Mouse (Mus musculus) neural tube, embryonic 12.5 days (tissue): ENCODE data around the gene Ltb4r2. TPM values are rescaled to one million over a fixed set of nuclear protein-coding genes. Genes with fewer than 3 reads are reported as not detected.

ENCODE experiments used
- ATAC-seq: fragments of 200-750 bp; cut with Nextera tagmentation; 2 replicates; pipeline ENCODE4 v1.8.0; 2017; ENCODE audit warnings: low read depth, mild to moderate bottlenecking, moderate TSS enrichment, moderate library complexity; ENCODE audit not compliant: low FRiP score
- H3K27ac ChIP-seq: fragments of 300-500 bp; sonication (generic); 2 replicates; pipeline ENCODE4 v1.5.1; 2016
- H3K27me3 ChIP-seq: fragments of 300-500 bp; sonication (generic); replicated peaks from 2 replicates; pipeline ENCODE4 v1.6.1; 2016; ENCODE audit warnings: mild to moderate bottlenecking
- H3K36me3 ChIP-seq: fragments of 300-500 bp; sonication (generic); 2 replicates; pipeline ENCODE4 v1.6.1; 2016; ENCODE audit warnings: mild to moderate bottlenecking
- H3K4me1 ChIP-seq: fragments of 300-500 bp; sonication (generic); 2 replicates; pipeline ENCODE4 v1.6.1; 2016
- H3K4me2 ChIP-seq: fragments of 300-500 bp; sonication (generic); replicated peaks from 2 replicates; pipeline ENCODE4 v1.6.1; 2016; ENCODE audit warnings: mild to moderate bottlenecking
- H3K4me3 ChIP-seq: fragments of 300-500 bp; sonication (generic); 2 replicates; pipeline ENCODE4 v1.5.1; 2016
- H3K9ac ChIP-seq: fragments of 300-500 bp; sonication (generic); 2 replicates; pipeline ENCODE4 v1.6.1; 2016; ENCODE audit warnings: mild to moderate bottlenecking
- H3K9me3 ChIP-seq: fragments of 300-500 bp; sonication (generic); 2 replicates; pipeline ENCODE4 v1.6.1; 2016; ENCODE audit warnings: mild to moderate bottlenecking
- WGBS: fragments of 180-500 bp; shearing (Covaris S2); methylation state at CpG from one replicate; pipeline ENCODE4 v1.1.7; 2016; 5-methylcytosine and 5-hydroxymethylcytosine counted together
- polyA plus RNA-seq: library from polyadenylated mRNA; unstranded; fragments of >200 nt; fragmentation: Nextera tagmentation; extraction: Ambion mirVana; gene quantifications from 2 replicates; pipeline ENCODE4 v1.2.1, GENCODE M21; 2016

Gene Ltb4r2
- polyA plus RNA-seq, 1 experiment from 2014 or later = 0.37 TPM

DNA sequence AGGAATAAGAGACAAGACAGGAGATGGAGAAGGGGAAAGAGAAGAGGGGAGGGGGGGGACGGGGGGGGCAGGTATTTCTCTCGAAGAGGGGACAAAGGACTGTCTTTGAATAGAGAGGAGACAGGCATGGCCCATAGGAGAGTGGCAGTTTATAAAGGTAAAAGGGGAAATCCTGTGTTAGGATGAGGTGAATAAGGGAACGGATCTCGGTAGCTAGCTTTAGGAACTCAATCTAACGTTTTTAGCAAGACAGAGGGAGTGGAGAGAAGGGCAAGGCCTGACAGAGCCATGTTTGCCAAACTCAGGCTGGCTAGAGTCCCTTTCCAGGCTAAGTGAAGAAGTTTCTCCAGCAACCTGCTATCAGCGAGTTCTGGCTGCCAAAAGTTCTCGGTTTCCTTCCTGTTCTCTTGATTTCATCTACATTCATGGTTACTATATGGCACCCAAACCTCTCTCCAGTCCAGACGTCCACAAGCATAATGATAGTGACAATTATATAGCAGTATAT lies 38.7 kb upstream of the Ltb4r2 start:
- ATAC-seq = peak; percentile 26
- 49% methylated on average over 8 of the region's 8 CpGs for WGBS
- peak overlapping the region; percentile 73 for H3K4me2 ChIP-seq

DNA sequence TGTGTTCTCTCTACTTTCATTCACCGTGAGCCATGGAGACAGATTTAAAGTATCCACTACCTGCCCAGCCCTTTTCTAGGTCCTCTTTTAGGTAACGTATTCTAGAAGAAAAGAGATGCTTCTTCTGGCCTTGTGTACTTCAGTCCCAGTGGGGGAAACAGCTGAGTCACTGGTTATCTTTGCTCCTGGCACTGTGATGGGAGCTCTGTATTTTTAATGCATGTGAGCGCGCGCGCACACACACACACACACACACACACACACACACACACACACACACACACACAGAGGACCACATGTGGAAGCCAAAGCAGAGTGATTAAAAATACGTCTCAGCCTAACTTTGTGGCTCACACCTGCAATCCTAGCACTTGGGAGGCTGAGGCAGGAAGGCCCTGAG lies 37.8 kb upstream of the Ltb4r2 start:
- WGBS = 95% methylated on average over 7 of the region's 7 CpGs

More for the DNA sequence above, 38.7 kb upstream of the Ltb4r2 start:
- no peak overlapping the region for H3K27ac ChIP-seq
- H3K4me1 ChIP-seq = 0 out of 2 replicates have a peak, but pooled peaks cover 4% of the 10 kb centered on the region
- H3K9me3 ChIP-seq = no peaks in the 10 kb centered on the region
- peak overlapping the region; percentile 74 for H3K9ac ChIP-seq
- H3K36me3 ChIP-seq = peaks cover 25% of the 10 kb centered on the region
- H3K4me3 ChIP-seq = peak overlapping the region; percentile 80
- no peaks in the 10 kb centered on the region for H3K27me3 ChIP-seq

DNA sequence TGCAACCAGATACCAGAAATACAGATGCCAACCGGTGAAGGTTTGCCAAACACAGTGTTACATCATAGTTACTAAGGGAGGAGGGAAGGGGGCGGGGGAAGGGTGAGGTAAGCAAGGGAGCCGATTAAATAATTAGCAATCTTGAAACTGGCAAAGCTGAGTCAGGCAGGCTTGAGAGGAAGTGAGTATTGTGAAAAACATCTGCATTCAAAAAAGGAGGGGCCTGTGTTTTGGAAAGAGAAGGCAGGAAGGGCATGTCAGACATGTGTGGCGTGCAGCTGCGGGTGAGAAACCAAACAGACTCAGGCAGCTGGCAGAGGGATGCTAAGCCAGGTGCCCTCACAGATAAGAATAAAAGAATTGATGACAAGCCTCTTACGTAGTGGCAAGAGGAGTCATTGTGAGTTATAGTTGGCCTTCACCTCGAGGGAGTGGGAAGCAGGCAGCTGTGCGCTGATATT lies 36.8 kb upstream of the Ltb4r2 start:
- no peaks in the 10 kb centered on the region for H3K27me3 ChIP-seq
- H3K4me1 ChIP-seq = 0 out of 2 replicates have a peak, but pooled peaks cover 4% of the 10 kb centered on the region
- H3K4me2 ChIP-seq = no peak overlapping the region
- no peak overlapping the region for H3K4me3 ChIP-seq
- H3K36me3 ChIP-seq = peaks cover 7% of the 10 kb centered on the region
- H3K27ac ChIP-seq = no peak overlapping the region
- no peak for ATAC-seq
- H3K9ac ChIP-seq = no peak overlapping the region
- no peaks in the 10 kb centered on the region for H3K9me3 ChIP-seq
- 71% methylated on average over 8 of the region's 8 CpGs for WGBS

More for the DNA sequence above, 37.8 kb upstream of the Ltb4r2 start:
- Histone ChIP-seq H3K36me3 (peaks cover 17% of the 10 kb centered on the region), H3K27me3 (no peaks in the 10 kb centered on the region), H3K4me1 (0 out of 2 replicates have a peak, but pooled peaks cover 4% of the 10 kb centered on the region), H3K4me2 (no peak overlapping the region), H3K4me3 (no peak overlapping the region), H3K9me3 (no peaks in the 10 kb centered on the region), H3K9ac (no peak overlapping the region), H3K27ac (no peak overlapping the region)
- no peak for ATAC-seq

DNA sequence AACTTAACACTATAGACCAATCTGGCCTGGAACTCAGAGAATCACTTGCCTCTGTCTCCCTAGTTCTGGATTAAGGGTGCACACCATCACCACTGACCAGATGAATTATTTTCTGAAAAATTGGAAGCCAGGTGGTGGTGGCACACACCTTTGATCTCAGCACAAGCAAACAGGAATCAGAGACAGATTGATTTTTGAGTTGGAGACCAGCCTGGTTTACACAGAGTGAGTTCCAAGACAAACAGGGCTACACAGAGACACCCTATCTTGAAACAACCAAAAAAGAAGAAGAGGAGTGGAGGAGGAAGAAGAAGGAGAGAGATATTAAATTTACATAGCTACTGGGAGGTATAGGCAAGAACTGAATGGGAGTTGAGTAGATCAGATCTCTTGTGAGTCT lies 35.0 kb upstream of the Ltb4r2 start:
- Histone ChIP-seq H3K27me3 (no peaks in the 10 kb centered on the region), H3K36me3 (no peaks in the 10 kb centered on the region), H3K4me2 (no peak overlapping the region), H3K27ac (no peak overlapping the region), H3K9me3 (no peaks in the 10 kb centered on the region), H3K9ac (no peak overlapping the region), H3K4me1 (0 out of 2 replicates have a peak, but pooled peaks cover 4% of the 10 kb centered on the region), H3K4me3 (no peak overlapping the region)
- ATAC-seq = no peak

GRCm38 (mm10) chr14:55727889-55728685 lies 33.1 kb upstream of the Ltb4r2 start:
- WGBS = 72% methylated on average over 8 of the region's 8 CpGs
- Histone ChIP-seq H3K4me2 (no peak overlapping the region), H3K4me1 (no peaks in the 10 kb centered on the region), H3K9ac (no peak overlapping the region), H3K9me3 (no peaks in the 10 kb centered on the region), H3K36me3 (no peaks in the 10 kb centered on the region), H3K27me3 (no peaks in the 10 kb centered on the region), H3K4me3 (no peak overlapping the region), H3K27ac (no peak overlapping the region)
- no peak for ATAC-seq

DNA sequence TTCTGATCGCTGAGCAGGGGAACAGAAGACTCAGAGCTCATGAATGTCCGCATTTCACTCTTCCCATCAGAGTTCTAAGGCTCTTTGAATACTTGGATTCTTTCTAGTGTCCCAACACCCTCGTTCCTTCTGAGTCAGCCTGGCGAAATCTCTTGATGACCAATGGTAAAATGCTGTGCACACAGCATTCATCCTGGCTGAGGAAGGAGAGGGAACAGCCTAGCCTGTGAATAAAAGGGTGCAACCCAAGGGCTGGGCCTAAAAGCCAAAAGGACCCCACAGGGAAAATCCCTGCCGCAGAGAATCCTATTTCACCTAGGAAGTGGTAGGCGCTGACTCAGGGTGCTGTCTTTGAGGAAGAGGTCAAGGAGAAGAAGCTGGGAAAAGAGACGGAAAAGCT lies 31.1 kb upstream of the Ltb4r2 start:
- no peak for ATAC-seq
- Histone ChIP-seq H3K4me1 (no peaks in the 10 kb centered on the region), H3K4me2 (no peak overlapping the region), H3K27ac (no peak overlapping the region), H3K9ac (no peak overlapping the region), H3K9me3 (no peaks in the 10 kb centered on the region), H3K36me3 (no peaks in the 10 kb centered on the region), H3K27me3 (no peaks in the 10 kb centered on the region), H3K4me3 (no peak overlapping the region)
- WGBS = 76% methylated on average over 7 of the region's 7 CpGs

DNA sequence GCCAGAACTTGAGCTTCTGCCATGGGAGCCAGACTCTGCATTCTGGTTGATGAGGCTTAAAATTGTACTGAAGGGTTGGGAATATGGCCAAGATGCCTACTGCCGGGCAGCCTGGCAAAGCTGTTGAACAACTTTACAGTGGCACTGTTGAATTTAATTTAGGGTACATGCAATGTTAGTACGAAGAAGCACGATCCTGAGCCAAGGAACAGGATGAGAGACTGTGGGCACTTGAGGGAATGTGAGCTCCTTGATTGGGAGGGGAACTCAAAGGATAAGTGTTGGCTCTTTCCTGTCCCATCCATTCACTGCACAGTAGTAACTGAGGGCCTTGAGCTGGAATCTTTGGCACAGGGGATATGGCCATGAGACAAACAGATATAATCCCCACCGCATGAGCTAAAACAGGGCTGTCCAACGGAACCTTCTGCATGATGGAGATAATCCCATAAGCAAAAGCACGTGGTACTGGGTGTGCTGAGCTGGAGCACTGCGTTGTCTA lies 30.6 kb upstream of the Ltb4r2 start:
- Histone ChIP-seq H3K4me1 (no peaks in the 10 kb centered on the region), H3K36me3 (no peaks in the 10 kb centered on the region)
- ATAC-seq = no peak

GRCm38 (mm10) chr14:55733889-55734288 lies 27.3 kb upstream of the Ltb4r2 start:
- WGBS = 79% methylated on average over 10 of the region's 10 CpGs
- Histone ChIP-seq H3K27me3 (no peaks in the 10 kb centered on the region), H3K9ac (no peak overlapping the region), H3K4me1 (no peaks in the 10 kb centered on the region), H3K36me3 (peaks cover 7% of the 10 kb centered on the region), H3K4me3 (no peak overlapping the region), H3K9me3 (no peaks in the 10 kb centered on the region), H3K27ac (no peak overlapping the region), H3K4me2 (no peak overlapping the region)
- no peak for ATAC-seq

More for the DNA sequence above, 30.6 kb upstream of the Ltb4r2 start:
- Histone ChIP-seq H3K9me3 (no peaks in the 10 kb centered on the region), H3K27ac (no peak overlapping the region), H3K27me3 (no peaks in the 10 kb centered on the region), H3K4me2 (no peak overlapping the region), H3K9ac (no peak overlapping the region), H3K4me3 (no peak overlapping the region)
- 80% methylated on average over 7 of the region's 7 CpGs for WGBS

DNA sequence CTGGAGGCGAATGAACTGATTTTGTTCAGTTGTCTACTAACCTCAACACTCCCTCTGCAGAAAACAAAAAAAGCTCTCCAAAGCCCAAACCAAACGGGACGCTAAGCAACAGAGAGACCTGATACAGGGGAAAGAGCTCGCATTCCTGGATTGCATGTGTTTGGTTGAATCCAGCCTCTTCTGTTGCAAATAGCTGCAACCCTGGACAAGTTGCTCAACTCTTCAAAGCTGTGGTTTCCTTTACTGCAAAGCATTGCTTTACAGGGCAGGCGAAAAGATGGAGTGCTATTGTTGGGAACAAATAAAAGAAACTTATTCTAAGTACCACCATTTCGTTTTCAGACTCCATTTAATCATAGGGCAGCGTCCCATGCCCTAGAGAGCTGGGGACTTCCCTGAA lies 26.4 kb upstream of the Ltb4r2 start:
- WGBS = 77% methylated on average over 7 of the region's 7 CpGs

DNA sequence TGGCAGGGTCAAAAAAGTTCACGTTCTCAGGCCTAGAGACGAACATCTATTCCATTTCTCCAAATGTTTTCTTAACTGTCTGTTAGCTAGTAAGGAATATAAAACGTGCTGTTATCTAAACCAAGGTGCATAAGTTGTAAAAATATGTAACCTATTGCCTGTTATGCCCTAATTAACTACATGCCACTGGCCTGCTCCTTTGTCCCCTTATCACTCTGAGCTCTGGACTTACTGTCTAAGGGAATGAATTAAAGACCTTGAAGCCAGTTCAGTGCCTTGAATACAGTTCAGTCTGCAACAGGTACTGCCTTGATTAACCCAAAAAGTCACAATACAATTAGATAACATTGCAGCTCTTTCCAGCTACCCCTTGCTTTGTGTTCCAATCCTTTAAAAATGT lies 25.9 kb upstream of the Ltb4r2 start:
- no peaks in the 10 kb centered on the region for H3K9me3 ChIP-seq
- 77% methylated on average over 3 of the region's 3 CpGs for WGBS
- ATAC-seq = no peak

More for the DNA sequence above, 26.4 kb upstream of the Ltb4r2 start:
- Histone ChIP-seq H3K27ac (no peak overlapping the region), H3K4me1 (no peaks in the 10 kb centered on the region), H3K36me3 (peaks cover 15% of the 10 kb centered on the region), H3K4me3 (no peak overlapping the region), H3K9me3 (no peaks in the 10 kb centered on the region), H3K27me3 (no peaks in the 10 kb centered on the region), H3K9ac (no peak overlapping the region), H3K4me2 (no peak overlapping the region)
- ATAC-seq = no peak

DNA sequence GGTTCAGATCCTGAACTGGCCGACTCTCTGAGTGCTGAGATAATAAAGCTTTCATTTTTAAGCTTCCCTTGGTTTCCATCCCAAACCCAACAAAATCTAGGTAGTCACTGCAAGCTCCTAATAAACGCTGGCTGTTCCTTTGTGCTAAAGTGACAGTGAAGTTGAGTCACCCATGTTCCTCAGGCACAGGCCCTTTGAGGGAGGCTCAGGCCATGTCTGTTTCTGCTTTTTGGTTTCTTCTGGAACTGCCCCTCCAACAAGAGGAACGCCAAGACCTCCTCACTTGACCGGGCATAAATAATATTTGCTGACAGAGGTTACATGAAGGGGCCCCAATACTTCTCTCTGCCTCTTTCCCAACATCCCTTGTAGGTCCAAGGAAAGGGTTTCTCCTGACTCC lies 25.5 kb upstream of the Ltb4r2 start:
- Histone ChIP-seq H3K27ac (no peak overlapping the region), H3K4me3 (no peak overlapping the region), H3K9ac (no peak overlapping the region), H3K4me1 (no peaks in the 10 kb centered on the region), H3K36me3 (peaks cover 24% of the 10 kb centered on the region), H3K4me2 (no peak overlapping the region), H3K9me3 (no peaks in the 10 kb centered on the region), H3K27me3 (no peaks in the 10 kb centered on the region)
- no peak for ATAC-seq
- 87% methylated on average over 4 of the region's 4 CpGs for WGBS

More for the DNA sequence above, 25.9 kb upstream of the Ltb4r2 start:
- Histone ChIP-seq H3K4me2 (no peak overlapping the region), H3K27me3 (no peaks in the 10 kb centered on the region), H3K27ac (no peak overlapping the region), H3K4me1 (no peaks in the 10 kb centered on the region), H3K36me3 (peaks cover 20% of the 10 kb centered on the region), H3K4me3 (no peak overlapping the region), H3K9ac (no peak overlapping the region)

DNA sequence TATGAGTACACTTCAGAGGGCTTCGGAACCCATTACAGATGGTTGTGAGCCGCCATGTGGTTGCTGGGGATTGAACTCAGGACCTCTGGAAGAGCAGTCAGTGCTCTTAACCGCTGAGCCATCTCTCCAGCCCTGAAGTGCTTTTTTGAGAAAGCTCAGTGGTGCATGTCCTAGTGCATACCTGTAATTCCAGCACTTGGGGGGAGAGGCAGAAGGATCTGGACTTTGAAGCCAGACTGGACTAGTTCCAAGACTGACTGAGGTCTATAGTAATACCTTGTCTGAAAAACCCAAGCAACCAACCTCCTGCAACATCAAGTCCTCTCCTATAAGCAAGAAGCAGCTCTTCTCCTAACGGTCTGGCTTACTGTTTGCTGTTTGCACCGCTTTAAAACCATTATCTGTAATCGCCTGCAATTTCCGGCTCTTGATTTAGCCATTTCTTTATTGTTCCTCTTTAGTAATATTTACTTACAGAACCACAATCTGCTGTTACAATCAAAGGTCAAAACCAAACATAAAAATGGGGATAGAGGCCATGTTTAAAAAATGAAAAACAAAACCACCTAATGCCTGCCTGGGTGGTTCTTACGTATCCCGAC lies 24.0 kb upstream of the Ltb4r2 start:
- Histone ChIP-seq H3K9me3 (no peaks in the 10 kb centered on the region), H3K27ac (no peak overlapping the region), H3K27me3 (no peaks in the 10 kb centered on the region), H3K4me3 (no peak overlapping the region), H3K4me1 (no peaks in the 10 kb centered on the region), H3K36me3 (peaks cover 32% of the 10 kb centered on the region), H3K4me2 (no peak overlapping the region), H3K9ac (no peak overlapping the region)
- 89% methylated on average over 9 of the region's 9 CpGs for WGBS
- no peak for ATAC-seq
